Mouse (Mus musculus) lung, embryonic 14.5 days (tissue): ENCODE results near the gene Edaradd. TPM values are rescaled to one million over a fixed set of nuclear protein-coding genes. Genes with fewer than 3 reads are reported as not detected.

Experiments used
- ATAC-seq: fragments of 200-750 bp; cut with Nextera tagmentation; 2 replicates; pipeline ENCODE4 v1.8.0; 2017; ENCODE audit warnings: mild to moderate bottlenecking, moderate TSS enrichment, moderate library complexity; ENCODE audit not compliant: insufficient read depth
- DNase-seq: peaks from one replicate; pipeline ENCODE4 v3.0.0-alpha.2; 2015
- H3K27ac ChIP-seq: fragments of 300-500 bp; sonication (generic); 2 replicates; pipeline ENCODE4 v1.5.1; 2014; ENCODE audit warnings: low read depth, mild to moderate bottlenecking, moderate library complexity
- H3K27me3 ChIP-seq: fragments of 300-500 bp; sonication (generic); 2 replicates; pipeline ENCODE4 v1.6.1; 2014; ENCODE audit warnings: low read length, control low read depth; ENCODE audit not compliant: insufficient read depth
- H3K36me3 ChIP-seq: fragments of 300-500 bp; sonication (generic); 2 replicates; pipeline ENCODE4 v1.6.1; 2014; ENCODE audit warnings: control low read depth; ENCODE audit not compliant: insufficient read depth
- H3K4me1 ChIP-seq: fragments of 300-500 bp; sonication (generic); 2 replicates; pipeline ENCODE4 v1.6.1; 2014; ENCODE audit warnings: antibody characterized with exemption, control low read depth; ENCODE audit not compliant: insufficient read depth
- H3K4me2 ChIP-seq: fragments of 300-500 bp; sonication (generic); 2 replicates; pipeline ENCODE4 v1.6.1; 2014; ENCODE audit warnings: mild to moderate bottlenecking
- H3K4me3 ChIP-seq: fragments of 300-500 bp; sonication (generic); 2 replicates; pipeline ENCODE4 v1.5.1; 2014; ENCODE audit warnings: low read depth, low read length
- H3K9ac ChIP-seq: fragments of 300-500 bp; sonication (generic); 2 replicates; pipeline ENCODE4 v1.6.1; 2014
- H3K9me3 ChIP-seq: fragments of 300-500 bp; sonication (generic); 2 replicates; pipeline ENCODE4 v1.6.1; 2016; ENCODE audit warnings: low read depth, low read length, control low read depth
- CTCF ChIP-seq: IDR thresholded peaks from 2 replicates; pipeline ENCODE4 v1.5.1; 2016; ENCODE audit warnings: antibody characterized with exemption, low read depth
- WGBS: fragments of 180-500 bp; shearing (Covaris S2); extraction: QIAGEN DNeasy Blood & Tissue Kit; methylation state at CpG from one replicate; pipeline ENCODE4 v1.1.7; 2014; 5-methylcytosine and 5-hydroxymethylcytosine counted together
- polyA plus RNA-seq: library from polyadenylated mRNA; unstranded; fragments of >200 nt; fragmentation: Nextera tagmentation; extraction: Ambion mirVana; gene quantifications from 2 replicates; pipeline ENCODE4 v1.2.1, GENCODE M21; 2014

The Edaradd gene
- polyA plus RNA-seq, 1 experiment from 2014 or later = 1.9 TPM

- no peaks in the 10 kb centered on the region for H3K9me3 ChIP-seq
- DNase-seq (no peak), ATAC-seq (no peak)
- no peak for TF ChIP-seq CTCF
- no peak overlapping the region for H3K4me2 ChIP-seq
- WGBS = 80% methylated on average over 6 of the region's 6 CpGs
- no peak overlapping the region for H3K27ac ChIP-seq
- no peaks in the 10 kb centered on the region for H3K27me3 ChIP-seq
- no peak overlapping the region for H3K9ac ChIP-seq
- no peak overlapping the region for H3K4me3 ChIP-seq
- peaks cover 47% of the 10 kb centered on the region for H3K36me3 ChIP-seq
- no peaks in the 10 kb centered on the region for H3K4me1 ChIP-seq
Observed at GRCm38 (mm10) chr13:12440813-12441212, 79.4 kb downstream of the Edaradd start.

GRCm38 (mm10) chr13:12439586-12439985, 80.7 kb downstream of the Edaradd start:
- Histone ChIP-seq H3K27ac (no peak overlapping the region), H3K4me3 (no peak overlapping the region), H3K4me1 (no peaks in the 10 kb centered on the region), H3K9ac (no peak overlapping the region), H3K9me3 (no peaks in the 10 kb centered on the region), H3K27me3 (no peaks in the 10 kb centered on the region), H3K4me2 (no peak overlapping the region), H3K36me3 (peaks cover 60% of the 10 kb centered on the region)
- no peak for TF ChIP-seq CTCF
- 86% methylated on average over 3 of the region's 3 CpGs for WGBS
- ATAC-seq = no peak
- no peak for DNase-seq

DNA sequence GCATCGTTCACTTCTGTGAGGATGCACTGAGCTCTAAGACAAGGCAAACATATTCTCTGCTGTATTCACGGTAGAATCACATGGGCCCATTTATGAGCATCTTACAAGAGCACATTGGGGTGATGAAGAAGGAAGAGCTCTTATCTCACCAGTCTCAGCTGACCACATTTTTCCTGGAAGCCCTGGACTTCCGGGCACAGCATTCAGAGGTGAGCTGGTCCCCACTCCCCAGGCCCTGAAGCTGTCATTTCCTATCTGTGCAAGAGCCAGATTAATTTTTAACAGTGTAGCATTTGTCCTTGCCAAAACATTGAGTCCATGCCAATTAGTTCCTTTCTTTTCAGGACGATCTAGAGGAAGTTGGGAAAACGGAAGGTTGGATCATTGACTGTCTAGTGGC, 86.4 kb downstream of the Edaradd start:
- 84% methylated on average over 5 of the region's 5 CpGs for WGBS
- no peak for ATAC-seq
- Histone ChIP-seq H3K4me3 (no peak overlapping the region), H3K9ac (no peak overlapping the region), H3K27ac (no peak overlapping the region), H3K4me2 (no peak overlapping the region), H3K9me3 (no peaks in the 10 kb centered on the region), H3K27me3 (no peaks in the 10 kb centered on the region), H3K36me3 (peaks cover 90% of the 10 kb centered on the region), H3K4me1 (no peaks in the 10 kb centered on the region)
- no peak for DNase-seq
- TF ChIP-seq CTCF = no peak

GRCm38 (mm10) chr13:12428556-12428955, 91.7 kb downstream of the Edaradd start:
- no peak for TF ChIP-seq CTCF
- Histone ChIP-seq H3K36me3 (peaks cover 83% of the 10 kb centered on the region), H3K4me1 (no peaks in the 10 kb centered on the region), H3K9me3 (no peaks in the 10 kb centered on the region), H3K4me2 (no peak overlapping the region), H3K27me3 (no peaks in the 10 kb centered on the region), H3K4me3 (no peak overlapping the region), H3K27ac (no peak overlapping the region), H3K9ac (no peak overlapping the region)
- 91% methylated on average over 13 of the region's 13 CpGs for WGBS
- DNase-seq (no peak), ATAC-seq (no peak)

Other genes with a start within 250 kb of the Edaradd start
- 0.57 and 10.2 TPM in 2 replicates for gene Actn2, start 179.7 kb downstream of the Edaradd start, polyA plus RNA-seq
- gene Heatr1, start 125.4 kb downstream of the Edaradd start, polyA plus RNA-seq = 31.3 and 36.2 TPM in 2 replicates
- 20.8 and 25.3 TPM in 2 replicates for gene Lgals8, start 55.5 kb downstream of the Edaradd start, polyA plus RNA-seq
- gene Ero1lb, start 45.4 kb upstream of the Edaradd start, polyA plus RNA-seq = 8.1 and 8.8 TPM in 2 replicates